Mouse (Mus musculus): ENCODE results near the gene Tiam2. TPM values are rescaled to one million over a fixed set of nuclear protein-coding genes. Genes with fewer than 3 reads are reported as not detected.
A peak's percentile ranks its signal among the peaks of the same experiment; 100 is the strongest.

Gene Tiam2
- polyA plus RNA-seq, 1 experiment from 2014 or later = 6.0 TPM

DNA sequence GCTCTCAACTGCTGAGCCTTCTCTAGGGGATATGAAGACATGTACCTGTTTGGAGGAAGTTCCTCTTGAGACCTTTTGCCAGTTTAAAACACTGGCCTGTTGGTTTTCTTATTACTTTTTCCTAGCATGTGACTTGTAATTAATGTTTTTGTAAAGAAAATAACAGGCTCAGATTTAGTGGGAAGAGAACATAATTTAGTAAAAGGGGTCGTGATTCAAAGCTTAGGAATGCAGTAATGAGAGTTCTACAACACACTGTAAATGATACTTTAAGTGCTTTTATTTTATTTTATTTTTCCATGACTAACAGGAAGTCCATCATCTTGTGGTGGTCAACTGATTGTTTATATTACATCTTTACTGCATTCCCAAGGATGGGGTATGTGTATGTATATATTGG lies 42.0 kb downstream of the Tiam2 start:
- 53% methylated on average over 1 of the region's 1 CpGs for WGBS
- Histone ChIP-seq H3K4me3 (ENCODE audit: low read length) (no peak overlapping the region), H3K4me2 (ENCODE audit: low read depth, low read length) (no peak overlapping the region), H3K27ac (ENCODE audit: low read length) (no peak overlapping the region), H3K36me3 (ENCODE audit: control insufficient read depth, insufficient read depth, low read length) (no peaks in the 10 kb centered on the region), H3K4me1 (replicated peaks; ENCODE audit: control insufficient read depth, insufficient read depth, low read length) (peaks cover 9% of the 10 kb centered on the region), H3K9ac (ENCODE audit: low read length) (no peak overlapping the region), H3K9me3 (ENCODE audit: control insufficient read depth, low read length) (no peaks in the 10 kb centered on the region), H3K27me3 (ENCODE audit: control insufficient read depth, insufficient read depth, low read depth, low read length) (no peaks in the 10 kb centered on the region)
- ATAC-seq (ENCODE audit: low read depth) = 0 out of 2 replicates have a peak, but pooled peaks have one; percentile 29

DNA sequence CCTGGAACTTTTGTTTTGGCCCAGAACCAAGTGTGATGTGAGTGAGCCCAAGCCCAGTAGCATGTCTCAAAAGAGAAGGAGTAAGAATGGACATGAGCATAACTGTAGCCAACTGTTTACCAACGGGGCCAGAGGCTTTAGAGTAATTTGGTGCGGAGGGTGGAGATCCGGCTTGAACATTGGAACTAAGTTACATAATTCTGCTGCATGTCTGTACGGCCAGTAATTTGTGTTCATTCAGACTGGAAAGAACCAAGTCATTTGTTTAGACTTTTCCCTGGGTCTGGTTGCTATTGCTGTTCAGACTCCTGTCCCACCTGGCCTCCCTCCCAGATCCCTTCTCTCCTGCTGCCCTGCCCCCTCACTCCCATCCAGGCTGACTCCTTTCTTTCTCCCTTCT lies 43.3 kb downstream of the Tiam2 start:
- Histone ChIP-seq H3K27ac (ENCODE audit: low read length) (peak overlapping the region; percentile 58), H3K27me3 (ENCODE audit: control insufficient read depth, insufficient read depth, low read depth, low read length) (no peaks in the 10 kb centered on the region), H3K4me3 (ENCODE audit: low read length) (no peak overlapping the region), H3K4me1 (replicated peaks; ENCODE audit: control insufficient read depth, insufficient read depth, low read length) (peaks cover 9% of the 10 kb centered on the region), H3K36me3 (ENCODE audit: control insufficient read depth, insufficient read depth, low read length) (no peaks in the 10 kb centered on the region), H3K4me2 (ENCODE audit: low read depth, low read length) (no peak overlapping the region), H3K9ac (ENCODE audit: low read length) (no peak overlapping the region), H3K9me3 (ENCODE audit: control insufficient read depth, low read length) (no peaks in the 10 kb centered on the region)
- 47% methylated on average over 4 of the region's 4 CpGs for WGBS
- ATAC-seq (ENCODE audit: low read depth) = peak; percentile 85

DNA sequence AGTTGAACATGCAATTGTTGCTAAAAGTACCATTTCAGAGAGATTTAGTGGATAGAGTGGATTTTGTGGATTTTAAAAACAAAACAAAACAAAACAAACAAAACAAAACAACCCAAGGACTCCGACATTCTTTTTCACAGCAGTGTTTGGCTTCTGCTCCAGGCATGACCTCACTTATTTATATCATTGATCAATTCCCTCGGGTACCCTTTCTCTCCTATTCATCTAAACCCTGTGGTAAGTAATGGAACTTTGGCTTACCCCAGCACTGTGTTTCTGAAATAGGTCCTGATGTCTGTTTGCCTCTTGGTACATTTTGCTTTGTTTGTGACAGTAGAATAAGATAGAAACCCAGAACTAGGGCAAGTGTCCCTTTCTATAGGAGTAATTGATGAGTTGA lies 52.2 kb downstream of the Tiam2 start:
- H3K4me1 ChIP-seq (replicated peaks; ENCODE audit: control insufficient read depth, insufficient read depth, low read length) = peaks cover 10% of the 10 kb centered on the region; the same call in 1 of the 2 replicates
- no peak overlapping the region for H3K4me2 ChIP-seq (ENCODE audit: low read depth, low read length)
- H3K9me3 ChIP-seq (ENCODE audit: control insufficient read depth, low read length) = no peaks in the 10 kb centered on the region
- peak overlapping the region; percentile 55 for H3K27ac ChIP-seq (ENCODE audit: low read length)
- WGBS = 29% methylated on average over 2 of the region's 2 CpGs
- H3K4me3 ChIP-seq (ENCODE audit: low read length) = no peak overlapping the region
- no peak overlapping the region for H3K9ac ChIP-seq (ENCODE audit: low read length)
- no peaks in the 10 kb centered on the region for H3K36me3 ChIP-seq (ENCODE audit: control insufficient read depth, insufficient read depth, low read length)
- no peaks in the 10 kb centered on the region for H3K27me3 ChIP-seq (ENCODE audit: control insufficient read depth, insufficient read depth, low read depth, low read length)
- no peak for ATAC-seq (ENCODE audit: low read depth)

DNA sequence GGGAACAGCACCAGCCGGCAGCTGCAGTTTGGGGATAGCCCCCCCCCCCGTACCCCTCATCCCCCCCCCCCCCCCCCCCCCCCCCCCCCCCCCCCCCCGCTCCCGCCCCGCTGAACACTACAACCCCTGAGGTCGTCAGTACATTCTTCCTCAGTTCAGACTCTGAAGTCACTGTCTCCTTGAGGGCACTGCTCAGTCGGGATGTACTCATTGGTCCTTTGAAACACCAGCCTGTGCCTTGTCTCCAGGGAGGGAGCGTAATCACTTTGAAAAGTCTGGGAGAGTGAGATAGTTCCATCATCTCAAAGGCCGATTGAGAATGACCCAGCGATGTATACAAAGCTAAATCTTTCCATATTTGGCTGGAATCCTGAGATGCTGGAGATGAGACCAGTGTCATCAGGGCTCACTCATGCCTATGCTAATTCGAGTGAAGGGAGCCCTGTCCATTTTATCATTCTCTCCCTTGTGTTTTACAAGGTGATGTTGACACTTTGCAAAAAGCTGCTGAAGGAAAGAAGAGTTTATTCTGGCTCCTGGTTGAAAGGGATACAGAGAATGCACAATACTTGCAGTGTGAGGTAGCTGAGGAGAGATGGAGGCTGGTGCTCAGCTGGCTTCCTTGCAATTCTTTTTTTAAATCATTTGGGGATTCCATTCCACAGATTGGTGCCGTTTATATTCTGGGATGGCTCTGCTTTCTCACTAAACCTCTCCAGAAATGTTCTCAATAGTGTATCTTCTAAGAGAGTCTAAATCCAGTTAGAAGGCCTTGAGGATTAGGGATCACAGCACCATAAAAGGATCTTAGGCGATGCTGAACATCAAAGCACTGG lies 53.6 kb downstream of the Tiam2 start:
- WGBS = 32% methylated on average over 9 of the region's 13 CpGs
- peaks cover 10% of the 10 kb centered on the region; the same call in 1 of the 2 replicates for H3K4me1 ChIP-seq (replicated peaks; ENCODE audit: control insufficient read depth, insufficient read depth, low read length)
- no peak overlapping the region for H3K27ac ChIP-seq (ENCODE audit: low read length)
- H3K27me3 ChIP-seq (ENCODE audit: control insufficient read depth, insufficient read depth, low read depth, low read length) = no peaks in the 10 kb centered on the region
- no peaks in the 10 kb centered on the region for H3K9me3 ChIP-seq (ENCODE audit: control insufficient read depth, low read length)
- H3K4me3 ChIP-seq (ENCODE audit: low read length) = no peak overlapping the region
- no peak overlapping the region for H3K4me2 ChIP-seq (ENCODE audit: low read depth, low read length)
- H3K36me3 ChIP-seq (ENCODE audit: control insufficient read depth, insufficient read depth, low read length) = no peaks in the 10 kb centered on the region
- no peak overlapping the region for H3K9ac ChIP-seq (ENCODE audit: low read length)
- ATAC-seq (ENCODE audit: low read depth) = 0 out of 2 replicates have a peak, but pooled peaks have one; percentile 52

DNA sequence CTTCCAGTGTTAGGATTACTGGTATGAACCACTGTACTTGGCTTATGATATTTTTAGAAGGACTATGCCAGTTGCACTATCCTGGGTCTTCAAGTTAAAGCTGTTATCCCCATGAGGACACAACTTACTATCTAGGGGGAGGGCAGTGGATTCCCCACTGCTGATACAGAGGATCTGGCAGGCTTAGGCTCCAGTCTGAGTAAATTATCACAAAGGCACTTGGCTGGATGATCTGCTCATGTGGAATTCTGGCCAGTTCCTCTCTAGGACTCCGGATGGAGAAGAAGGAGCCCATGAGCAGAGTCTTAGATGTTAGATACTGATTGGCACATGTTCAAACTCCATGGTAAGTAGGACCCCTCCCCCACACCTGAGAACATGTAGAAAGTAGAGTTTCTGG lies 59.0 kb downstream of the Tiam2 start:
- H3K9me3 ChIP-seq (ENCODE audit: control insufficient read depth, low read length) = no peaks in the 10 kb centered on the region
- no peak for ATAC-seq (ENCODE audit: low read depth)
- no peaks in the 10 kb centered on the region for H3K36me3 ChIP-seq (ENCODE audit: control insufficient read depth, insufficient read depth, low read length)
- H3K9ac ChIP-seq (ENCODE audit: low read length) = no peak overlapping the region
- H3K4me3 ChIP-seq (ENCODE audit: low read length) = no peak overlapping the region
- H3K4me1 ChIP-seq (replicated peaks; ENCODE audit: control insufficient read depth, insufficient read depth, low read length) = no peaks in the 10 kb centered on the region
- WGBS = 57% methylated on average over 1 of the region's 1 CpGs
- H3K4me2 ChIP-seq (ENCODE audit: low read depth, low read length) = no peak overlapping the region
- H3K27me3 ChIP-seq (ENCODE audit: control insufficient read depth, insufficient read depth, low read depth, low read length) = no peaks in the 10 kb centered on the region
- no peak overlapping the region for H3K27ac ChIP-seq (ENCODE audit: low read length)

DNA sequence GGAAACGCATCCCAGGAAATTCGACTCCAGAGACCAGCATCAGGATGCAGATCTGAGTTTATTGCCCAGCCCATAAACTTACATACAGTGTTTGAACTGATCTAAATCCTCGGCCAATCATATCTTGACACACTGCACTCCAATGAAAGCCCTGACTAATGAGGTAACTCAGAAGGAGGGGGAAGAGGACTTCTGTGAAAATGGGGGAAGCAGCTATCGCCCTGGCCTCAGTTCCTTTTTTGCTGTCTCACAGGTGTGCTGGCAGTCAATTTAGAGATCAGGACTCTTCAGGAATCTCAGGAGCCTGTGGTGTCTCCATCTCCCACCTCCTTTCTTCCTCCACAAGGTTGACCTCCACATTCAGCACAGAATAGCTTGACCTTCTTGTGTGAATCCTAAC lies 61.4 kb downstream of the Tiam2 start:
- Histone ChIP-seq H3K36me3 (ENCODE audit: control insufficient read depth, insufficient read depth, low read length) (no peaks in the 10 kb centered on the region), H3K9ac (ENCODE audit: low read length) (no peak overlapping the region), H3K27me3 (ENCODE audit: control insufficient read depth, insufficient read depth, low read depth, low read length) (no peaks in the 10 kb centered on the region), H3K27ac (ENCODE audit: low read length) (no peak overlapping the region), H3K4me1 (replicated peaks; ENCODE audit: control insufficient read depth, insufficient read depth, low read length) (no peaks in the 10 kb centered on the region), H3K4me3 (ENCODE audit: low read length) (no peak overlapping the region), H3K4me2 (ENCODE audit: low read depth, low read length) (no peak overlapping the region), H3K9me3 (ENCODE audit: control insufficient read depth, low read length) (no peaks in the 10 kb centered on the region)
- 32% methylated on average over 4 of the region's 4 CpGs for WGBS
- ATAC-seq (ENCODE audit: low read depth) = no peak

DNA sequence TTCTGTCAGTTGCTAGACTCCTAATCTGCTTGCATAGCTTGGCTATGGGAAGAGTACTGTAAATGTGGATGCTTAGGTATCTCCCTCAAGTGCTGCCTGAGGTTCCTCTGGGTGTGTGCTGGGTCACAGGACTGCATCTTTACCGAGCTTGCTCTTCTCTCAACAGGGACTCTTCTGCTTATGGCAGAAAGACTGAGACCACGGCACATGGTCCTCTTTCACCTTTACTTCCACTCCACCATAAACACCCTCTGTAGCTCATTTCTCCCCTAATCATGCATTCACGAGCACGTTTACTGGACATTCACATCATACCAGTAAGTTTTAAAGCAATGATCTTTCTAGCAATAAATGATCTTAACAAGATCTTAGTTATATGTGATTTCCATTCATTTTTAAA lies 63.4 kb downstream of the Tiam2 start:
- H3K4me2 ChIP-seq (ENCODE audit: low read depth, low read length) = no peak overlapping the region
- no peaks in the 10 kb centered on the region for H3K4me1 ChIP-seq (replicated peaks; ENCODE audit: control insufficient read depth, insufficient read depth, low read length)
- no peak overlapping the region for H3K9ac ChIP-seq (ENCODE audit: low read length)
- WGBS = 77% methylated on average over 4 of the region's 4 CpGs
- H3K9me3 ChIP-seq (ENCODE audit: control insufficient read depth, low read length) = no peaks in the 10 kb centered on the region
- H3K27me3 ChIP-seq (ENCODE audit: control insufficient read depth, insufficient read depth, low read depth, low read length) = no peaks in the 10 kb centered on the region
- no peaks in the 10 kb centered on the region for H3K36me3 ChIP-seq (ENCODE audit: control insufficient read depth, insufficient read depth, low read length)
- H3K4me3 ChIP-seq (ENCODE audit: low read length) = no peak overlapping the region
- no peak for ATAC-seq (ENCODE audit: low read depth)
- no peak overlapping the region for H3K27ac ChIP-seq (ENCODE audit: low read length)

DNA sequence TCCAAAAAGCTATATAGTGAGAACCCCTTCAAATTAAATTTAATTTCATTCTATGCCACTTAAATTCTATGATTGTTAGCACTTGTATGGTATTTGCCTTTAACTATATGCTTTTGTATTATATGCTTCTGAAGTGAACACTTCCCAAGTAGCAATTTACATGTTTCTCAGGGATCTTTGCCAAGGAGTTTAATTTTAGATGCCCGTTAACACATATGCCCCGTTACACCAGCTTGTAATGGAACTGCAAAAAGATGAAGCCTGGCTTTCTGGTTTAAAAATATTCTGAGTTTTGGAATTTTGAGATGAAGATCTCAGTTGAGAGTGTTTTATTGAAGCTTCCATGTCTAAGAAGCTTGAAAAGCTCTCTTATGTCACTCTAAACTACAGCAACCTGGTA lies 67.6 kb downstream of the Tiam2 start:
- no peak overlapping the region for H3K4me3 ChIP-seq (ENCODE audit: low read length)
- 80% methylated on average over 2 of the region's 2 CpGs for WGBS
- no peaks in the 10 kb centered on the region for H3K9me3 ChIP-seq (ENCODE audit: control insufficient read depth, low read length)
- H3K27me3 ChIP-seq (ENCODE audit: control insufficient read depth, insufficient read depth, low read depth, low read length) = no peaks in the 10 kb centered on the region
- no peaks in the 10 kb centered on the region for H3K4me1 ChIP-seq (replicated peaks; ENCODE audit: control insufficient read depth, insufficient read depth, low read length)
- no peak overlapping the region for H3K4me2 ChIP-seq (ENCODE audit: low read depth, low read length)
- no peak for ATAC-seq (ENCODE audit: low read depth)
- H3K27ac ChIP-seq (ENCODE audit: low read length) = no peak overlapping the region
- no peaks in the 10 kb centered on the region for H3K36me3 ChIP-seq (ENCODE audit: control insufficient read depth, insufficient read depth, low read length)
- no peak overlapping the region for H3K9ac ChIP-seq (ENCODE audit: low read length)

DNA sequence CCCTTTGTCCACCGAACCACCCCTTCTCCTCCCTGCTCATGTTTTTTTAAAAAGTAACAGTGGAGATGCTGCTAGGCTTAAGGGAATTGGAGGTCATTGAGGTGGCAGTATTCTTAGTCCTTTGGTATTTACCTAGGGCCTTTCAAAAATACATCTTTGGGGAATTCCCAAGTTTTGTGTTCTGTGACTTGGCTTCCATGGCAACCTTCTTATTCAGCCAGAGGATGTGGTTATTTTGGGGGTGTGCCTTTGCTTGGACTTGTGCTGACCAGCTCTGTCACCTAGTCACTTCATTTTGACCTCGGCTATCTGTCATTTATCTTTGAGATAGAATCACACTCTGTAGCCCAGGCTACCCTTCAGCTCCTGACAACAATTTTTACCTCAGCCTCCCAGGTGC lies 68.6 kb downstream of the Tiam2 start:
- no peak for ATAC-seq (ENCODE audit: low read depth)
- no peaks in the 10 kb centered on the region for H3K27me3 ChIP-seq (ENCODE audit: control insufficient read depth, insufficient read depth, low read depth, low read length)
- no peaks in the 10 kb centered on the region for H3K36me3 ChIP-seq (ENCODE audit: control insufficient read depth, insufficient read depth, low read length)
- H3K4me2 ChIP-seq (ENCODE audit: low read depth, low read length) = no peak overlapping the region
- H3K27ac ChIP-seq (ENCODE audit: low read length) = no peak overlapping the region
- H3K4me3 ChIP-seq (ENCODE audit: low read length) = no peak overlapping the region
- H3K4me1 ChIP-seq (replicated peaks; ENCODE audit: control insufficient read depth, insufficient read depth, low read length) = no peaks in the 10 kb centered on the region
- no peaks in the 10 kb centered on the region for H3K9me3 ChIP-seq (ENCODE audit: control insufficient read depth, low read length)
- WGBS = 73% methylated on average over 2 of the region's 2 CpGs
- H3K9ac ChIP-seq (ENCODE audit: low read length) = no peak overlapping the region

Data from lung, embryonic 16.5 days (tissue).